Mouse (Mus musculus): ENCODE results near the gene Map3k13.
A peak's percentile ranks its signal among the peaks of the same experiment; 100 is the strongest.
"Not testable (repeated sequence)": the region's sequence is repeated elsewhere in the genome, so short reads cannot be mapped to it uniquely, and the experiment has no call there.

Map3k13 gene

DNA sequence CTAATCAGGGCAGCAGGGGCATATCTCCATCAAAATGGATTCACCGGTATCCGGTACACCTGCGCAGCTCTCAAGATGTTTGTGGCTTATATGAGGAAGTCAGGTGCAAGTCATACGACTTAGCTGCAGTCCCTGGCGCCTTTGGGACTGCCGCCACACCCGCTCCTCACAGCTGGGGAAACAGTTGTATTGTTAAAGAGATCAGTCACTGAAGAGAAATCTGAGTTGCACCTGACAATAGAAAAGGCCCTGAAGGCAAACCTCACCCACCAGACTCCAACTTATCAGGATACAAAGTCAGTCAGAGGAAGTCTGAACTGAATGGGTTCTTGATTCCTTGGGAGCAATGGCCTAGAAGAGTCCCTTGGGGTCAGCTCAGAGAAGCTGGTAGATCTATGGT is 13.6 kb downstream of the Map3k13 start:
- not testable (repeated sequence) for DNase-seq (ENCODE audit: low spot score)

DNA sequence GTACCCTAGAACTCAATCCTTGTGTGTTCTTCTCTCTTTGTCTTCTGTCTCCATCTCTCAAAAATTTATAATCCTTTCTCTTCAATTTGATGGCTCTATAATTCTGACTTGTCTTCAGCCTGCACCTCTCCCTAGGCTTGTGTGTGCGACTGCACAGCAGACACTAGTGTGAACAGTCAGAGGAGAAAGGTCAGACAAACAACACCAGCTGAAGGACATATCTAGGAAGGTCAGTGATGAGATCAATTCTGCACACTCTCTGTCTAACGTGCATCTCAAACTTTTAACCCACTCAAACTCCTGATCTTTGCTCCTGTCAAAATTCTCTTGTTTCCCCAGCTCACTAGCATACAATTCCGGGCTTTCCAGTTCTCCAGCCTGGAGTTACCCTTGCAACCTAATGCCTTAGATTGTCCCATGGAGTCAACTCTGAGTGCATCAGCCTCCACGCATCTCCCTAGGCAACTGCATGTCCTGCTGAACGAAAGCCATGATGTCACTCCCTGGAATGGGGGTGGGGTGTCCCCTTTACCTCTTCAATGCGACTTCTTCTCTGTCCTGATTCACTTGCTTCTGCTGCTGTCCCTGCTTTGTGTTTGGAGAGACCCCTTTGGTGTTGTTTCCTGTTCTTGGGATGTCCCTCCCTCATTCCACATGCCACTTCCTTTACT is 19.2 kb downstream of the Map3k13 start:
- DNase-seq (ENCODE audit: low spot score) = no peak

DNA sequence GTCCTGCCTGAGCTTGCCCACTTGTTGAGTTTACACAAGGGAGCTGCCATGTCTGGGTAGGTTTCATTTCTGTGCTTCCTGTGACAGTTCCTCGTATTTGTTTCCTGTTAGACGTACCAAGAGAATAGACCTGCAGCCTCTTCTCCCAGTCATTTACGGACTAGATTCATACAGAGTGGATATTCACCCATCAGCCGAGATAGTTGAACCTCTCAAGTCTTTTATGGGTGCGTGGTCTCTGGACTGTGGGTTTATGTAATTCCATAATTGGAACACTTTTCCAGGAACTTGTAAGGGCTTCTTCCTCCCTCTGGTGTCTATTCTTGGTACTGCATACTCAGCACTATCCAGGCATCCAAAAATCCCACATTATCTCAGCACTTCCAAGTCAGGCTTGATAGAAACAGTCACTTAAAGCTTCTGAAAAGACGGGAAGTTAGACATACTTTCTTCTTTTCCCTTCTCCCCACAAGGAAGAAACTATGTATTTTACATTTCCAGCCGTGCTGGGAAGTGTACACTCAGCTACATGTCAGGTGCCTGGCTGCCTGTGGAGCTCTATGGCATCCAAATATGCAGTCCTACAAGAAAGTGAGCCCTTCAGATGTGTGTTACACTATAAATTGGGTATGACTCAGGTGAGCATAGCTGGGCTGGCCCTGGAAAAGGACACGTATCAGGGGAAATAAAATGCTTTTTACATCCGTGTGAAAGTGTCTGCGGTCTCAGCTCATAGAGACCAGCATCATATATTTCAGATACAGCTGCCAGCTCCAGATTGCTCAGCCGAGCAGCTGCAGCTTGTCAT is 20.9 kb downstream of the Map3k13 start:
- peak; percentile 71 for DNase-seq (ENCODE audit: low spot score)

DNA sequence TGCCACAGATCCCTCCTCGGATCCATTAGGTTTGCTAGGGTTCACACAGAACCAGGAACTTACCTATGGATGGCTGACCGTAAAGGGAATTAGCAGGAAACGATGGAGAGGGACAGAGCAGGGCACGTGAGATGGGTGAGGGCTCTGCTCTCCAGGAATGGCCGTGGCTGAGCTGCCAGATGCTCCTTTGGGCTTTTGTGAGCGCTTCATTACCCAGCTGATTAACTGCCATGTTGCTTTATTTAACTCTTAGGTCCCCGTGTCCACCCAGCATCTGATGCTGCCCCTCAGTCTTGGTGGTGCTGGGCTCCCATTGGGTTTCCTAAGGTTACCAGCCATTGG is 21.5 kb downstream of the Map3k13 start:
- DNase-seq (ENCODE audit: low spot score) = no peak

DNA sequence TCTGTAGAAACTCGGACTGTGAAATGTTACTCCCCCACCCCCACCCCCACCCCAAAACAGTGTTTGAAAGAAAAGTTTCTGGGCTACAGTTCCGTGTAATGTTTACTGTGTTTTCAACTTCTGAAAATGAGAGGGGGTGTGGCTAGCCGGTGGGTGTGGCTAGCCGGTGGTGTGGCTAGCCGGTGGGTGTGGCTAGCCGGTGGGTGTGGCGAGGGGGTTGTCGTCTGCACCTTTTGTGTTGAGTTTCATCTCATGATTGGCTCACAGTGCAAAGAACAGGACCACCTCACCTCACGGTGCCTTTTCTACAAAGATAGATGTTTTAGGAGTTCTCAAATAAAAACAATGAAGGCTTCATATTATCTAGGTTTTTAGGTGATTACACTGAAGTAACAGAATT is 24.0 kb downstream of the Map3k13 start:
- DNase-seq (ENCODE audit: low spot score) = peak; percentile 58

DNA sequence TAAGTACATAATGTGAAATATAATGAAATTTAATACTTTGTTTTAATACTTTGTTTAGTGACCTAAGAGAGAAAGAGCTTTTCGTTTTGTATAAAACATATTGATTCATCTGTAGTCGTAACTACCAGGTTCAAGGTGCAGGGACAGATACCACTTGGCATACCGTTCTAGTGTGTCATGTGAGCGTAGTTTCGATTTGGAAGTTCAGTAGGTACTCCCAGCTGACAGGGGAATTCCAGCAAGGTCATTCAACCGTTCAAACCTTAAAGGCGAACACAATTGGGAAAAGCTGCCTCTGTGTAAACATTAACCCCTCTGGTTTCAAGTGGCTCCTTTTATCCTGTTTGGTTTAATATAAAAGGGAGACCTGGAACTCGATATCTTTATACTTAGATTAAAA is 24.5 kb downstream of the Map3k13 start:
- DNase-seq (ENCODE audit: low spot score) = peak; percentile 48

DNA sequence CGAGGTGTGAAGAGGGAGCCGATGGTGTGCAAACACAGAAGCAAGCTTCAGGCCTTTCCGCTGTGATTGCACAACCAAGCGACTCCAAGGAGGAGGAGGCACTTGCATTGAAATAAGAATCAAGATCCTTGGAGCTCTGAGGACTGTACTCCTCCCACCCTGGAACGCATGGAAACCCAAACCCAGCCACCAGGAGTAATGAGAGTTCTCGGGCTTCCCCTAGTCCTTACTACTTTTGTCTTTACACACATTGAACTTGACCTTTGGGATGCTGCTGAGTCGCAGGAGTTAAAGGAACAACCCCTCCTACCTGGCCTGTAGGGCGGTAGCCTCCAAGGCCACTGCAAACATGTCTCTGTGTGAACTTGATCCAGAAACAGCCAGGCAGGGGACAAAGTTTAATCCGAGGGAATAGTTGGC is 31.5 kb downstream of the Map3k13 start:
- DNase-seq (ENCODE audit: low spot score) = peak; percentile 26

DNA sequence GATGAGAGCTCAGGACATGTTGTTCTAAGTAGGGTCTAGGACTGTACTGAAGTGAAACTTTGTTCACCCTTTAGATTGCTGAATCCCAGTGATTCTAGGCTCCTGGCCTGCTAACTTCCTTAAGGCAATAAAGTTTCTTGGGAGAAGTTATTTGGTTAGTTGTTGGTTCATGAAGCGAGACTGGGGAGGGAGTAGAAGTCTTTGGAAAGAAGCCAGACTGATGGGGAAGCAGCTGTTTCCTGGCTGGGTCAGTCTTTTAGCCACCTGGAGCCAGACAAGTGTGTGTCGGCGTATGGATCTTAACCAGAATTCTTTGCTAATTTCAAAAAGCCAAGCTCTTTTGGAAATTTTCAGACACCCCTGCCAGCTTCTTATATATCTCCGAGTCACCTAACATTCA is 33.0 kb downstream of the Map3k13 start:
- DNase-seq (ENCODE audit: low spot score) = no peak

DNA sequence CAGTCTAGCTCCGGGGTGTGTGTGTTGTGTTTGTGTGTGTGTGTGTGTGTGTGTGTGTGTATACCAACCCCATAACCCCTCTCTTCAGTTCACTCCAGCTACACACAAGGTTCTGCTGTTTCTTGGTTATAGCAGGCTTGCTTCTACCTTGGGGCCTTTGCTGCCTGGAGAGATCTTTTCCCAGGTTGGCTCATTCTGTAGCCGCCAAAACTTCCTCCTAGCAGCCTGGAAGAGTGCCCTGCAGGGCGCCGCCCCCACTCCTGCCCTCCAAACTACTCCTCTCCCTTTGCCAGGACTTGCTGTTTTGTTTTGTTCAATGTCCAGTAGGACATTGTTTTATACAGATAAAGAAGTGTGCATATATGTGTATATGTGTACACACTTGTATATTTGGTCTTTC is 33.4 kb downstream of the Map3k13 start:
- DNase-seq (ENCODE audit: low spot score) = no peak

DNA sequence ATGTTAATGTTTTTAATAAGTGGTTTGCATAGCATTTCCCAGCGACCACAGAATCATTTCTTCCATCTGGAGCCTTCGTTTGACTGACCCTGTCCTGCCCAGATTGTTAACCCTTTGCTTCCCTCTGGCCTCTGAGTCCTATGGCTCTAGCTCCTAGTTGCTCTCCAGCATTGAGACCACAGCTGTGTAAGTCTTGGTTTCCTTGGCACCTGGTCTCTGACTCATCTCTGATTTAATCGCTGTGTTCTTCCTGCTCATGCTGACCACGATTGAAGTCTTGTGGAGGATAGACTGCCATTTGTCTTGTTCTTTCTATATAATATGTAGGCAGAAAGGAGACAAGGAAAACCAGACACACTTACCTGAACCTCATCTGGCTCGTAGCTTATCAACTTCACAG is 35.6 kb downstream of the Map3k13 start:
- no peak for DNase-seq (ENCODE audit: low spot score)

DNA sequence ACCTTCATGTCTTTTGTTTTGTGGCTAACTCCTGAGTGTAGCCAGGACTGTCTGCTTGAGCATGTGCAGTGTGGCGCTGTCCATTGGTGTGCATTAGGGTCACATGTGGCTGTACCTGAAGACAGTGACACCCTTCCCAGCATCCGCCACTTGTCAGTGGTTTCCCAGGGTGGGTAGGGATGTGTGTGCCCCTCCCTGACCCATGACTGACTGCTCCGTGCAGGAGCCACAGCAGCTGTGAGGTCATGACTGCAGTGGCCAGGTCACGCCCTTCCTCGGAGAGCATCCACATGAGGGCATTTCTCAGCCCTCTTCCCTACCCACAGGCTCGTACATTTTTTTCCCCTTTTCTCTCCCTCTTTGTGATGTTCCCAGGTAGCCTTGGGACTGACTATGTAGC is 36.6 kb downstream of the Map3k13 start:
- DNase-seq (ENCODE audit: low spot score) = no peak

DNA sequence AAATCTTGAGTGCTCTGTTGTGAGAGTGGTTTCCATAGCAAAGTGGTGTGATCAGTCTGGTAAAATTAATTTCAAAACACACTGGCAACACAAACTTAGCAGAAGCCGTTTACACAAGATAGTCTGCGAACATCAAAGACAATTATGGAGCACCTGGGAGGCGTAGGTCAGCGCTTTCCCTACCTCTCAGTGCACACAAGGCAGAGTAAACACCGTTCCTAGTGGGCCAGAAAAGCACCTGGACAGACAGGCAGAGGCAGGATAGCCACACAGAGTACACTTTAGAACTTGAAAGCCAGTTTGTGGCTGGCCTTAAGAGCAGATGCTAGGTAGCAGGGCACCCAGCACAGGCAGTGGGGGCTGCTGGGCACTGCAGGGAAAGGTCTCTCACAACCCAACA is 37.6 kb downstream of the Map3k13 start:
- DNase-seq (ENCODE audit: low spot score) = peak; percentile 31

DNA sequence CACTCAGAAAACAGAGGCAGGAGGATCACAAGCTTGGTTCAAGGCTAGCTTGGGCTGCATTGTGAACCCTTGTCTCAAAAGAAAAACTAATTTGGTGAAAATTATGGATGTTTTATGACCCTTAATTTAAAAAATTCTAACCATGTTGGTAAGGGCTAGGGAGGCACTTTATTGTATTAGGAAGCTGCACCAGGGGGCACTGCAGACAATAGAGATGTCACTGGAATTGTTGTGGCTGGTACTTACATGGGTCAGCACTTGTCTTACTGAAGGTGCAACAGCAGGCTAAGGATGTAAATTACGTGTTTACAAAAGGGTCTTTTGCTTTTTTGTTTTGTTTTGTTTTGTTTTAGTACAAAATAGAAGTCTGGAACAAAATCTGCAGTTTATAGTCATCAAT is 39.3 kb downstream of the Map3k13 start:
- no peak for DNase-seq (ENCODE audit: low spot score)

DNA sequence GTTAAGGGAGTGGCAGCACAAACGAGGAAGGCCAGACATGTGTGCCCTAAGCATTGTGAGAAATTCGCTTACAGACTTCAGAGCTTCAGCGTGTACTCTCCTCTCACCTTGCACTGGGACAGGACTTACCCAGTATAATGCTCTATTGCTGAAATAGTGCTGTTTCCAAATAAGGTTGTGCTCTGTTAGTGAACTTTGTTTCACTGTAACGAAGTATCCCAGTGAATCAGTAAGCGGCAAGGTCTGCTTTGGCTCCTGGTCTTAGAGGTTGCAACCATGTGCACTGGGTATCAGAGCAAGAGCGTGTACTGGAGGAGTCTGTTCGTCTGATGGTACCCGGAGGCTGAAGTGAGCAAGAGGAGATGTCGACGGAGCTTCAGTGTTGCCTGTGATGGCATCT is 39.8 kb downstream of the Map3k13 start:
- no peak for DNase-seq (ENCODE audit: low spot score)

DNA sequence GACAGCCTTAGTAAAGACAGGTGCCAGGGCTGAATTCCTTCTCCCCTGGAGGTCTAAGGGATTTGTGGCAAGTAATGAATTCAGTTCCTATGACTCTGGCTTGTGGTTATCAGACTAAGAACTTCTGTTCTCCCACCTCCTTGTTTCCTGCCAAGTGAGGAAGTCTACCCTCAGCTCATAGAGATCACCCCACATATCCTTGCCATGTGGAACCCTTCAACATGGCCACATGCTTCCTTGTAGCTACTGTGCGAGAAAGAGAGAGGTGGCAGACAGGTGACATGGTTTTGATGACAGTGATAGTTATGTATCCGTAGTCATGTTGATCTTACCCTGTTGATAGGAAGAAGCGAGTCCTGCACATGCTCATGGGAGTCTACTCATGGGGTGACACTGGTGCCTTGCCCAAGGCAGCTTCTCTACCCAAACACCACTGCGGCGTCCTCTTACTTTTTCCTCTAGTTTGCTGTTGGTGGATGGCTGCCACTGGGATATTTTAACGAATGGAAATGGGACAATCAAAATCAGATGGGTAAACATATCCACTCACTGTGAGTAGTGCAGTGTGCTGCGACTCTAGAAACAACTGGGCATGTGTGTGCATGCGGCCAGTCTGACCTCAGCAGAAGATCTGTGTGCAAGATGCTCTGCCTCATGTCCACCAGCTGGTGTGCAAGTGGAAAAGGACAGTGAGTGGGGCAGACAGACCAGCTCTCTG is 40.9 kb downstream of the Map3k13 start:
- no peak for DNase-seq (ENCODE audit: low spot score)

DNA sequence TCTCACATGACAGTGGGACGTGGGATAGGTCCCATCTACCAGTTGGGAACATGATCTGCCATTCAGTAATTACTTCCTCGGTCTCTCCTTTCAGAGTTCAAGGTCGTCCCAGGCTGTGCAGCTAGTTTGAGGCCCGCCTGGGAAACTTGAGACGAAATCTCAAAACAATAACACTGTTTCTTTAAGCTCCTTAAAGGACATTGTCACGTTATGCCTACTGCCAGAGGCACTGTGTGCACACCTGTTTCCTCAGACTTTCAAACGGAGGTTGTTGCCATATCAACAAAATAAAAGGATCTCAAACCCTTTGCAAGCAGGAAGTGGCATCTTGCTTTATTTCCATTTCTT is 41.4 kb downstream of the Map3k13 start:
- no peak for DNase-seq (ENCODE audit: low spot score)

DNA sequence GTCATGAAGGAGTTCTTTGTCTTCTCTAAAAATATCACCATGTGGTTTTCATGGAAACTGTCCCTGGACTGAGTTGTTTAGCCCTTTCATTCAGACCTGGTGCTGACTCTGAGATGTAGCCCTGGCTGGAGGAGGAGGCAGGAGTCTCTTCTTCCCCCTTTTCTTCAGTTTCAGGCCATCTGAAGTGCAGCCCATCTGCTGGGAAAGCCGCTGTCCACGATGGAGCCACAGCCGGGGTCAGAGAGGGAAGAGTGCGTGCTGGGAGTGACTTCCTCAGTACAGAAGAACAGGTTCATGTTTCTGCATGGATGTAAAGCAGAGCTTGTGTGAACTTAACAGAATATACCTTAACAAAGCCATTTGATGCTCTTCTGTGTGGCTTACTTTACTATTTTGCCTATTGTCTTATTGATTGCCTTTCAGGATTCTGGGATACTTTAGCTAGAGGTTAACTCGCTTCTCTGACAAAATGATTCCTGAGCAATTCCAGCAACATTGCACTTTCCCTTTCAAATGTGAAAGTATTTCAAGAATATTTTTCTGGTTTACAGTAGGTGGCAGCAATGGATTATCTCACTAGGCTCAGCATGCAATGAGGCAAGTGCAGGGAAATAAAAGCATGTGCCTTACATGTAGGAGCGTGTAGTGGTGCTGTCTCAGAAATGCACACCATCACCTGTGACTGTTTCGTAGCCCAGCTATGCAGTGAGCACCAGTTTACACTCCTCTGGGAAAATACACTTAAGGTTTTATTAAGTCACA is 42.3 kb downstream of the Map3k13 start:
- peak; percentile 51 for DNase-seq (ENCODE audit: low spot score)

DNA sequence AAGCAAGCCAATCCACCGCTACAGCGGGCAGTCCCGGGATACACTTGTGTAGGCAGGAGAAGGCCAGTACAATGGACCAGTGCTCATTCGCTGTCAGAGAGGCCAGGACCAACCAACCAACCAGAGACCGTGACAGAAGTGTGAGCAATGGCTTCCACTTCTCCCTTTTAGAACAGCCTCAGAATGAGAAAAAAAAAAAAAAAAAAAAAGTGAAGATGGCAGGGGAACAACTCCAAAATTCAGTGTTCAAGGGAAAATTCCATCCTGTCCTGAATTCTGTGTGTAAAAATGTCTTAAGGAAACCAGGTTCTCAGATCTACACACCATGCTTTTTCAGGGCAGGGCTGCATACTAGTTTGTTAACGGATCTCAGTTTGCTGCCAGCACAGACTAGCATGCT is 43.5 kb downstream of the Map3k13 start:
- no peak for DNase-seq (ENCODE audit: low spot score)

DNA sequence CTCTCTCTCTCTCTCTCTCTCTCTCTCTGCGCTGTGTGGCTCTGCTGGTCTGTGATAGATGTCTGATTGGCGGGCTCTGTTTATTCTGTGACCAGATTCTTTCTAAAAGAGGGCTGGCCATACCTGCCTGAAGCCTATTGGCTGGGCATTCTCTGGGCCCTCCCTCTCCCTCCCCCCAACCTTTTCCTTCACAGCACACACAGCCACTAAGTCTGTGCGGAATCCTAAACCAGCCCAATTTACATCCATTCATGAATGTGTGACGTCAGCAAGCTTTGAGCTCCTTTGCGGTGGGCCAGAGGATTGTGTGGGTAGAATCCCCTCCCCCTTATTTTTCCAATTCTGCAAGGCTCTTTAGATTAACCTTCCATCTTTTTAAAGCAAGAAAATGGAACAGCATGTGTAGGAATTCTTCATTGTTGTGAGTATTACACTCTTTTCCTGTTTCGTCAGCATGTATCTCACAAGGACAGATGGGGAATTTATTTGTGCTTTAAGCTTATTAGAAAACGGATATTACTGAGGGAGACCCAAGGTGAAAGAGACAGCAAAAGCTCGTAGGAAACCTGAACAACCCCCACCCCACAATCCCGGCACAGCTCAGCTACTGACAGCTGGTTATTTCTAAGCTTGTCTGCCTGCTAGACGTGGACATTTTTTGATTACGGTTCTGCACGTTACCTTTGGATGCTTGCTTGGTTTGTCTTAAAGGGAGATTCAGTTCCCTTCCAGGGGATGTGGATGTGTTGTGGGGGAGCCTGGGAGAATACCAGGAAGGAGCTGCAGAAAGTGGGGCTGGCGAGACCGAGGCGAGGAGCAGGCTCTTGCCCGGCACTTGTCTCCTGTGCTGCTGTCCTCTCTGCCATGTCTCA is 51.9 kb downstream of the Map3k13 start:
- peak; percentile 77 for DNase-seq (ENCODE audit: low spot score)

DNA sequence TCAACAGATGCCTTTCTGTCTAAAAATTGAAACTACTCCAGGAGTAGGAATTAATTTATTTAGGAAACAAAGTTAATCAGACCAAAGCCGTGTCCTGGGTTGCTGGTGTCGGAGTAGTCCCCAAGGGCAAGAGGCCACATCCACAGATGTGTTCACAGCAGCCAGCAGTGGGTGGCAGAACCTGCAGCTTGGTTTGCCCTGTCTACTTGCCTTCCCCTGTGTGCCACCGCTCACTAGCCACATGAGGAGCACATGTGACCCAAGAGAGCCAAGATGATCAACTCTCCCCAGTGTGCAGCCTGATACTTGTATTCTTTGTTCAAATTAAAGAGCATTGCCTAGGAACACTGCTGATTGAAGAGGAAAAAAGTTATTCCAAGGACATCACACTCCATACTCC is 54.3 kb downstream of the Map3k13 start:
- DNase-seq (ENCODE audit: low spot score) = no peak

DNA sequence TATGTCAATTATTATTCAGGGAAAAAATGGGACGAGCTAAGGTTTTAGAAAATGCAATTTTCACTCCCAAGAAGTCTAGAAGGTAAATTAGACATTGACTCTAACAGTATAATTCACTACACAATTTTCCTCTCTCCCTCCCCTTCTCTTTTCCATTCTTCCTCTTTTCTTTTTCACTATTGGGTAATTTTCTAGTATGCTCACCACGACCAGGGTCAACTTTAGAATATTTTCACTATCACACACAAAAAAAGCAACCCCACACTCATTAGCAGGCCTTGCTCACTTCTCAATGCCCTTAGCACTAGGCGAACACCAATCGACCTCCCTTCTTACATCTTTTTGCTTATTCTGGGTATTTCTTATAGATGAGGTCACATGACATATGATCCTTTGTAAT is 54.7 kb downstream of the Map3k13 start:
- DNase-seq (ENCODE audit: low spot score) = no peak

DNA sequence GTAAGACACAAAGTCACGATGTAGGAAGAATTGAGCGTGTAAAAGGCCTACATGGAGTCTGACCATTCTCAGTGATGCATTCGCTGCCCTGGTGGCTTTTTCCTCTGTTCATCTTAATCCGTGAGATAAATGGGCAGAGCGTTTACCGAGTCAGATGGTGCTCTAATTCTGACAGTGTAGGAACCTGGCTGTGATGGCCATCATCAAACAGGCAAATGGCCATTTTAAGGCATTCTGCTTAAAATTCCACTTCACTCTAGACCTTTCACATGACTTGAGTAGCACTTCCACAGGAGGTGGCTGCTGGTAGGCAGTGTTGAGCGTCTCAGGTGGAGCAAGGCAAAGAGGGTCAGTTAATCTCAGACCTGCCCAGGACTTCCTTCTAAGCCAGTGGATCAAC is 58.2 kb downstream of the Map3k13 start:
- DNase-seq (ENCODE audit: low spot score) = no peak

All from lung, postnatal 25 days (tissue).